Mouse (Mus musculus) ovary, postnatal 10 days (tissue): ENCODE measurements around the gene Kif16b.

Experiments used
- DNase-seq: peaks from one replicate; pipeline ENCODE4 v3.0.0; 2022; ENCODE audit warnings: low spot score

The Kif16b gene

GRCm38 (mm10) chr2:142874562-142874961 lies 26.8 kb downstream of the Kif16b start:
- no peak for DNase-seq

GRCm38 (mm10) chr2:142870055-142870454 lies 31.3 kb downstream of the Kif16b start:
- DNase-seq = no peak

GRCm38 (mm10) chr2:142867481-142867880 lies 33.9 kb downstream of the Kif16b start:
- no peak for DNase-seq

- DNase-seq = no peak
Observed at GRCm38 (mm10) chr2:142860994-142861393, 40.3 kb downstream of the Kif16b start.

- DNase-seq = no peak
Observed at GRCm38 (mm10) chr2:142859452-142859851, 41.9 kb downstream of the Kif16b start.

- no peak for DNase-seq
Observed at GRCm38 (mm10) chr2:142838775-142839174, 62.6 kb downstream of the Kif16b start.

GRCm38 (mm10) chr2:142838118-142838517 lies 63.2 kb downstream of the Kif16b start:
- no peak for DNase-seq

GRCm38 (mm10) chr2:142834751-142835150 lies 66.6 kb downstream of the Kif16b start:
- DNase-seq = no peak

- no peak for DNase-seq
Observed at GRCm38 (mm10) chr2:142832617-142833422, 68.5 kb downstream of the Kif16b start.

GRCm38 (mm10) chr2:142813033-142813432 lies 88.3 kb downstream of the Kif16b start:
- DNase-seq = no peak

GRCm38 (mm10) chr2:142803760-142804448 lies 97.4 kb downstream of the Kif16b start:
- no peak for DNase-seq

- DNase-seq = no peak
Observed at GRCm38 (mm10) chr2:142797310-142797709, 104.0 kb downstream of the Kif16b start.

GRCm38 (mm10) chr2:142775358-142775757 lies 126.0 kb downstream of the Kif16b start:
- no peak for DNase-seq

- no peak for DNase-seq
Observed at GRCm38 (mm10) chr2:142774752-142775151, 126.6 kb downstream of the Kif16b start.

- no peak for DNase-seq
Observed at GRCm38 (mm10) chr2:142769647-142770121, 131.6 kb downstream of the Kif16b start.

- DNase-seq = no peak
Observed at GRCm38 (mm10) chr2:142764276-142764675, 137.1 kb downstream of the Kif16b start.

- no peak for DNase-seq
Observed at GRCm38 (mm10) chr2:142760843-142761242, 140.5 kb downstream of the Kif16b start.

- DNase-seq = no peak
Observed at GRCm38 (mm10) chr2:142759192-142759591, 142.1 kb downstream of the Kif16b start.

GRCm38 (mm10) chr2:142758091-142758765 lies 143.1 kb downstream of the Kif16b start:
- DNase-seq = no peak

- no peak for DNase-seq
Observed at GRCm38 (mm10) chr2:142739338-142739737, 162.0 kb downstream of the Kif16b start.

GRCm38 (mm10) chr2:142738488-142738887 lies 162.8 kb downstream of the Kif16b start:
- DNase-seq = no peak

- no peak for DNase-seq
Observed at GRCm38 (mm10) chr2:142735691-142736090, 165.6 kb downstream of the Kif16b start.

- DNase-seq = no peak
Observed at GRCm38 (mm10) chr2:142734046-142734445, 167.3 kb downstream of the Kif16b start.
